Mouse (Mus musculus): ENCODE results near the gene Zfp503. TPM values are rescaled to one million over a fixed set of nuclear protein-coding genes. Genes with fewer than 3 reads are reported as not detected.

The Zfp503 gene
- polyA plus RNA-seq, 1 experiment from 2014 or later: 5.1 TPM

GRCm38 (mm10) chr14:21995031-21995754 is 5.8 kb upstream of the Zfp503 start:
- peak; percentile 85 for ATAC-seq
- WGBS: under 1% methylated on average over 33 of the region's 36 CpGs
- no peaks in the 10 kb centered on the region for H3K9me3 ChIP-seq (ENCODE audit: control insufficient read depth, low read length)
- no peaks in the 10 kb centered on the region for H3K27me3 ChIP-seq (replicated peaks; ENCODE audit: control insufficient read depth, insufficient read depth, low read length)
- H3K4me1 ChIP-seq (ENCODE audit: control insufficient read depth, insufficient read depth, low read length): peaks cover 20% of the 10 kb centered on the region
- H3K4me3 ChIP-seq (ENCODE audit: low read length): peak overlapping the region; percentile 81
- H3K4me2 ChIP-seq (ENCODE audit: low read depth, low read length): peak overlapping the region; percentile 63
- H3K9ac ChIP-seq (ENCODE audit: low read depth, low read length): peak overlapping the region; percentile 82
- no peaks in the 10 kb centered on the region for H3K36me3 ChIP-seq (ENCODE audit: control insufficient read depth, insufficient read depth, low read length)
- peak overlapping the region; percentile 95 for H3K27ac ChIP-seq (ENCODE audit: low read length)

GRCm38 (mm10) chr14:21994061-21994990 is 4.9 kb upstream of the Zfp503 start:
- Histone ChIP-seq H3K4me2 (ENCODE audit: low read depth, low read length) (peak overlapping the region; percentile 63), H3K27ac (ENCODE audit: low read length) (peak overlapping the region; percentile 95), H3K4me3 (ENCODE audit: low read length) (peak overlapping the region; percentile 81), H3K36me3 (ENCODE audit: control insufficient read depth, insufficient read depth, low read length) (no peaks in the 10 kb centered on the region), H3K4me1 (ENCODE audit: control insufficient read depth, insufficient read depth, low read length) (peaks cover 20% of the 10 kb centered on the region), H3K9me3 (ENCODE audit: control insufficient read depth, low read length) (no peaks in the 10 kb centered on the region), H3K9ac (ENCODE audit: low read depth, low read length) (peak overlapping the region; percentile 82), H3K27me3 (replicated peaks; ENCODE audit: control insufficient read depth, insufficient read depth, low read length) (no peaks in the 10 kb centered on the region)
- ATAC-seq: no peak
- 7% methylated on average over 44 of the region's 44 CpGs for WGBS

GRCm38 (mm10) chr14:21993251-21994060 is 4.1 kb upstream of the Zfp503 start:
- H3K27me3 ChIP-seq (replicated peaks; ENCODE audit: control insufficient read depth, insufficient read depth, low read length): no peaks in the 10 kb centered on the region
- 36% methylated on average over 14 of the region's 14 CpGs for WGBS
- H3K9ac ChIP-seq (ENCODE audit: low read depth, low read length): peak overlapping the region; percentile 82
- H3K36me3 ChIP-seq (ENCODE audit: control insufficient read depth, insufficient read depth, low read length): no peaks in the 10 kb centered on the region
- H3K4me3 ChIP-seq (ENCODE audit: low read length): peak overlapping the region; percentile 81
- peak overlapping the region; percentile 63 for H3K4me2 ChIP-seq (ENCODE audit: low read depth, low read length)
- peaks cover 26% of the 10 kb centered on the region for H3K4me1 ChIP-seq (ENCODE audit: control insufficient read depth, insufficient read depth, low read length)
- no peak for ATAC-seq
- H3K27ac ChIP-seq (ENCODE audit: low read length): peak overlapping the region; percentile 74
- H3K9me3 ChIP-seq (ENCODE audit: control insufficient read depth, low read length): no peaks in the 10 kb centered on the region

GRCm38 (mm10) chr14:21992321-21992885 is 3.0 kb upstream of the Zfp503 start:
- H3K36me3 ChIP-seq (ENCODE audit: control insufficient read depth, insufficient read depth, low read length): no peaks in the 10 kb centered on the region
- H3K4me2 ChIP-seq (ENCODE audit: low read depth, low read length): peak overlapping the region; percentile 94
- H3K4me3 ChIP-seq (ENCODE audit: low read length): peak overlapping the region; percentile 89; the same call in 1 of the 2 replicates
- H3K4me1 ChIP-seq (ENCODE audit: control insufficient read depth, insufficient read depth, low read length): peaks cover 26% of the 10 kb centered on the region
- H3K27me3 ChIP-seq (replicated peaks; ENCODE audit: control insufficient read depth, insufficient read depth, low read length): no peaks in the 10 kb centered on the region
- H3K9me3 ChIP-seq (ENCODE audit: control insufficient read depth, low read length): no peaks in the 10 kb centered on the region
- WGBS: 75% methylated on average over 4 of the region's 4 CpGs
- H3K9ac ChIP-seq (ENCODE audit: low read depth, low read length): peak overlapping the region; percentile 70
- peak overlapping the region; percentile 99; the same call in 1 of the 2 replicates for H3K27ac ChIP-seq (ENCODE audit: low read length)
- no peak for ATAC-seq

GRCm38 (mm10) chr14:21991856-21992255 is 2.5 kb upstream of the Zfp503 start:
- Histone ChIP-seq H3K36me3 (ENCODE audit: control insufficient read depth, insufficient read depth, low read length) (no peaks in the 10 kb centered on the region), H3K4me2 (ENCODE audit: low read depth, low read length) (peak overlapping the region; percentile 94), H3K27me3 (replicated peaks; ENCODE audit: control insufficient read depth, insufficient read depth, low read length) (no peaks in the 10 kb centered on the region), H3K4me1 (ENCODE audit: control insufficient read depth, insufficient read depth, low read length) (peaks cover 26% of the 10 kb centered on the region), H3K4me3 (ENCODE audit: low read length) (peak overlapping the region; percentile 89), H3K9me3 (ENCODE audit: control insufficient read depth, low read length) (no peaks in the 10 kb centered on the region), H3K27ac (ENCODE audit: low read length) (peak overlapping the region; percentile 99), H3K9ac (ENCODE audit: low read depth, low read length) (peak overlapping the region; percentile 70)
- ATAC-seq: no peak
- WGBS: 32% methylated on average over 5 of the region's 5 CpGs

GRCm38 (mm10) chr14:21991251-21991780 is 1.9 kb upstream of the Zfp503 start:
- Histone ChIP-seq H3K4me2 (ENCODE audit: low read depth, low read length) (peak overlapping the region; percentile 94), H3K9me3 (ENCODE audit: control insufficient read depth, low read length) (no peaks in the 10 kb centered on the region), H3K27me3 (replicated peaks; ENCODE audit: control insufficient read depth, insufficient read depth, low read length) (no peaks in the 10 kb centered on the region), H3K27ac (ENCODE audit: low read length) (peak overlapping the region; percentile 99), H3K9ac (ENCODE audit: low read depth, low read length) (peak overlapping the region; percentile 70), H3K36me3 (ENCODE audit: control insufficient read depth, insufficient read depth, low read length) (no peaks in the 10 kb centered on the region), H3K4me3 (ENCODE audit: low read length) (peak overlapping the region; percentile 89), H3K4me1 (ENCODE audit: control insufficient read depth, insufficient read depth, low read length) (peaks cover 26% of the 10 kb centered on the region)
- ATAC-seq: peak; percentile 15
- 3% methylated on average over 26 of the region's 26 CpGs for WGBS

GRCm38 (mm10) chr14:21990321-21991021 is 1.1 kb upstream of the Zfp503 start:
- Histone ChIP-seq H3K27ac (ENCODE audit: low read length) (peak overlapping the region; percentile 99), H3K9ac (ENCODE audit: low read depth, low read length) (peak overlapping the region; percentile 70), H3K4me3 (ENCODE audit: low read length) (peak overlapping the region; percentile 89), H3K36me3 (ENCODE audit: control insufficient read depth, insufficient read depth, low read length) (no peaks in the 10 kb centered on the region), H3K27me3 (replicated peaks; ENCODE audit: control insufficient read depth, insufficient read depth, low read length) (no peaks in the 10 kb centered on the region), H3K4me1 (ENCODE audit: control insufficient read depth, insufficient read depth, low read length) (peaks cover 22% of the 10 kb centered on the region), H3K4me2 (ENCODE audit: low read depth, low read length) (peak overlapping the region; percentile 94), H3K9me3 (ENCODE audit: control insufficient read depth, low read length) (no peaks in the 10 kb centered on the region)
- 9% methylated on average over 31 of the region's 31 CpGs for WGBS
- ATAC-seq: no peak

- Histone ChIP-seq H3K9me3 (ENCODE audit: control insufficient read depth, low read length) (no peaks in the 10 kb centered on the region), H3K27me3 (replicated peaks; ENCODE audit: control insufficient read depth, insufficient read depth, low read length) (no peaks in the 10 kb centered on the region), H3K27ac (ENCODE audit: low read length) (peak overlapping the region; percentile 99), H3K4me1 (ENCODE audit: control insufficient read depth, insufficient read depth, low read length) (peaks cover 18% of the 10 kb centered on the region), H3K36me3 (ENCODE audit: control insufficient read depth, insufficient read depth, low read length) (no peaks in the 10 kb centered on the region; the same call in 1 of the 2 replicates), H3K9ac (ENCODE audit: low read depth, low read length) (peak overlapping the region; percentile 70), H3K4me2 (ENCODE audit: low read depth, low read length) (peak overlapping the region; percentile 94), H3K4me3 (ENCODE audit: low read length) (peak overlapping the region; percentile 89)
- ATAC-seq: no peak
- WGBS: under 1% methylated on average over 26 of the region's 26 CpGs
These were observed 667 bp downstream of the Zfp503 start for GRCm38 (mm10) chr14:21988577-21989290.
